Comparison of ENCODE assay signal across 13 mouse cellular contexts in the genomic region with DNA sequence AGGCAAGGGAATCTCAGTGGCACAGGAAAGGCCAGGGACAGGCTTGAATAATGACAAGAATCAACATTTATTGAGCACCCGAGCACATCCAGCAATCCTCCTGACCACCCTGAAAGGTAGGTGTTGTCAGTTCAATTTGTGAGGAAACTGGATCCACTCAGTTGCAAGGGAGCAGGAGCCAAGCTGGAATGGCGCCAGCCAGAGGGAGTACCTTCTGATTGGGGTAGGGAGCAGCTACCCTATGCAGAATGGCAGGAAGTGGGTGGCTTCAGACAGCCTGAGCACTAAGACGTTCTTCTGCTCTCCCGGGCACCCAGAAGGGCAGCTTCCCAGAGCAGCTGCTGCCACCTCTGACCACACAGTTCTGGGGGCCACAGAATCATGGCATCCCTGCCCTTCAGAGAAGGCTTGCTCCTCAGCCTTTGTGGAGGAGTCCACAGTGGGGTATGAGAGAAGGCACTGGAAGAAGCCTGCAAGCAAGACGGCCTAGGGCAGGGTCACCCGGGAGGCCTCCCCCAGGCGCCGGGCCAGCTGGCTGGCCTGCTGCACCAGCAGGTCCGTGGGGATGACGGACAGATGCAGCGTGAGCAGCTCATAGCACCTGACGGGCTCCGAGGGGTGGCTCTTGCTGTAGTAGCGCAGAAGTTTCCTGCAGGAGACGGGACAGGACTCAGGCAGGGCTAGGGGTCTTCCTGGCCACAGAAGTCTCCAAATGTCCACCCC. TPM values are rescaled to one million over a fixed set of nuclear protein-coding genes. Genes with fewer than 3 reads are reported as not detected.
A peak's percentile ranks its signal among the peaks of the same experiment; 100 is the strongest.
DNase-seq lines count a peak whose midpoint lies in the region; ATAC-seq lines count a peak whose summit lies in the region.
"Had no signal": no experiment of that assay in that cellular context is flagged by ENCODE, and none has a peak within 500 bp of the region (broad histone marks: within the 10 kb centered on the region; RNA-seq: fewer than 3 reads in every experiment).

No protein-coding gene starts in this region.

- peaks cover 42% of the 10 kb centered on the region for H3K4me1 ChIP-seq in midbrain, embryonic 10.5 days
- peaks cover 18% of the 10 kb centered on the region for H3K4me1 ChIP-seq in midbrain, embryonic 15.5 days

- ATAC-seq in midbrain, embryonic 15.5 days (replicated peaks) = no peak

- H3K9ac ChIP-seq in midbrain, embryonic 15.5 days = no peak overlapping the region
- H3K9ac ChIP-seq: liver, embryonic 15.5 days had no signal

- H3K27me3 ChIP-seq in midbrain, embryonic 10.5 days (ENCODE audit: low read depth, poor library complexity, severe bottlenecking) = peaks cover 14% of the 10 kb centered on the region
- H3K27me3 ChIP-seq in midbrain, embryonic 15.5 days (replicated peaks) = no peaks in the 10 kb centered on the region
- H3K27me3 ChIP-seq: liver, embryonic 15.5 days had no signal

- 84% methylated on average over 15 of the region's 15 CpGs for WGBS in midbrain, embryonic 10.5 days
- WGBS in midbrain, embryonic 15.5 days = 76% methylated on average over 15 of the region's 15 CpGs

- H3K9me3 ChIP-seq in midbrain, embryonic 10.5 days (replicated peaks) = no peaks in the 10 kb centered on the region
- H3K9me3 ChIP-seq in midbrain, embryonic 15.5 days = no peaks in the 10 kb centered on the region
- H3K9me3 ChIP-seq: liver, embryonic 15.5 days had no signal

- no peak overlapping the region for H3K4me2 ChIP-seq in midbrain, embryonic 15.5 days
- H3K4me2 ChIP-seq: liver, embryonic 15.5 days had no signal

- no peaks in the 10 kb centered on the region for H3K36me3 ChIP-seq in midbrain, embryonic 10.5 days
- no peaks in the 10 kb centered on the region for H3K36me3 ChIP-seq in midbrain, embryonic 15.5 days (replicated peaks)
- H3K36me3 ChIP-seq: liver, embryonic 15.5 days had no signal

- H3K27ac ChIP-seq in midbrain, embryonic 10.5 days (replicated peaks) = peak overlapping the region; percentile 28; the same call in 1 of the 2 replicates
- H3K27ac ChIP-seq in midbrain, embryonic 15.5 days = no peak overlapping the region
- H3K27ac ChIP-seq: liver, embryonic 15.5 days had no signal

- DNase-seq in adrenal gland, postnatal 10 days = peak; percentile 77
- DNase-seq in adrenal gland, adult 18-20 months (ENCODE audit: low spot score in 2 of 2) = no peak
- no peak for DNase-seq in midbrain, embryonic 10.5 days (ENCODE audit: low spot score)
- peak; percentile 67 for DNase-seq in heart, postnatal 4 days
- DNase-seq in lung, postnatal 4 days = peak; percentile 37 to 66
- DNase-seq in right cerebral cortex, adult 18-20 months = no peak
- no peak for DNase-seq in thymus, postnatal 10 days (ENCODE audit: low spot score in 2 of 2)
- DNase-seq: cerebellum, adult 9-11 months; layer of hippocampus, postnatal 36 days had no signal

- no peak overlapping the region for H3K4me3 ChIP-seq in midbrain, embryonic 10.5 days
- H3K4me3 ChIP-seq in midbrain, embryonic 15.5 days = no peak overlapping the region
- H3K4me3 ChIP-seq: liver, embryonic 15.5 days; myocyte had no signal

RNA-seq across cellular contexts. Expression of a gene that starts 2.7 kb away (rescaled TPM):
- total RNA-seq in adrenal gland, postnatal 10 days (2021) = 10 to 100 TPM; 15.8 to 23.5 TPM
- total RNA-seq in adrenal gland, adult 18-20 months (2021) = 10 to 100 TPM; 23.1 to 46.7 TPM
- polyA plus RNA-seq in midbrain, embryonic 10.5 days (2016; fragmentation: Nextera tagmentation; extraction: Ambion mirVana) = 0.46 and 0.83 TPM in 2 replicates
- polyA plus RNA-seq in midbrain, embryonic 15.5 days (2015; fragmentation: Nextera tagmentation; extraction: Ambion mirVana) = 1.8 and 2.1 TPM in 2 replicates
- total RNA-seq in heart, postnatal 4 days (2021) = 1 to 10 TPM; 7.6 to 8.2 TPM
- total RNA-seq: hematopoietic stem cell, adult 5-6 weeks had no signal

RNA-seq across cellular contexts. Expression of a gene that starts 24.5 kb away (rescaled TPM):
- total RNA-seq in adrenal gland, postnatal 10 days (2021) = 10 to 100 TPM; 13.9 to 15.9 TPM
- total RNA-seq in adrenal gland, adult 18-20 months (2021) = 10 to 100 TPM; 19.7 to 26.3 TPM
- polyA plus RNA-seq in midbrain, embryonic 10.5 days (2016; fragmentation: Nextera tagmentation; extraction: Ambion mirVana) = 17.5 and 19.4 TPM in 2 replicates
- 11.8 and 12.6 TPM in 2 replicates for polyA plus RNA-seq in midbrain, embryonic 15.5 days (2015; fragmentation: Nextera tagmentation; extraction: Ambion mirVana)
- 1 to 10 TPM; 3.4 to 3.5 TPM for total RNA-seq in heart, postnatal 4 days (2021)

Comparison
In these comparisons a context has a peak if more than half of its experiments do, and no peak if none do; other contexts are left out.
1. DNase-seq: peak in adrenal gland, postnatal 10 days (single experiment), heart, postnatal 4 days (single experiment) and lung, postnatal 4 days (2 of 2); none in adrenal gland, adult 18-20 months (0 of 2), midbrain, embryonic 10.5 days (single experiment), right cerebral cortex, adult 18-20 months (single experiment) and thymus, postnatal 10 days (0 of 2).